ENCODE assay signal across 24 mouse cellular contexts in genomic region chr1:64172122-64172521, GRCm38 (mm10). TPM values are rescaled to one million over a fixed set of nuclear protein-coding genes. Genes with fewer than 3 reads are reported as not detected.
DNase-seq lines count a peak whose midpoint lies in the region; ATAC-seq lines count a peak whose summit lies in the region.
"Had no signal": no experiment of that assay in that cellular context is flagged by ENCODE, and none has a peak within 500 bp of the region (broad histone marks: within the 10 kb centered on the region; RNA-seq: fewer than 3 reads in every experiment).

No protein-coding gene starts in this region.

- H3K4me2 ChIP-seq in hindbrain, embryonic 12.5 days (replicated peaks) = no peak overlapping the region
- H3K4me2 ChIP-seq in midbrain, embryonic 15.5 days = no peak overlapping the region
- no peak overlapping the region for H3K4me2 ChIP-seq in midbrain, embryonic 12.5 days (replicated peaks)
- no peak overlapping the region for H3K4me2 ChIP-seq in midbrain, embryonic 13.5 days (replicated peaks)
- no peak overlapping the region for H3K4me2 ChIP-seq in midbrain, embryonic 16.5 days (ENCODE audit: low read length)
- H3K4me2 ChIP-seq: embryonic facial prominence, embryonic 13.5 days; embryonic facial prominence, embryonic 15.5 days; forebrain, embryonic 12.5 days had no signal

- peak overlapping the region; percentile 14 for H3K27ac ChIP-seq in hindbrain, embryonic 10.5 days
- H3K27ac ChIP-seq in hindbrain, embryonic 12.5 days = no peak overlapping the region
- peak overlapping the region; percentile 68 for H3K27ac ChIP-seq in midbrain, embryonic 10.5 days (replicated peaks)
- no peak overlapping the region for H3K27ac ChIP-seq in midbrain, embryonic 15.5 days
- H3K27ac ChIP-seq in midbrain, embryonic 12.5 days (replicated peaks) = 0 out of 2 replicates have a peak overlapping the region, but pooled peaks have one; percentile 10
- H3K27ac ChIP-seq in midbrain, embryonic 13.5 days = no peak overlapping the region
- H3K27ac ChIP-seq in midbrain, embryonic 16.5 days (ENCODE audit: low read length) = peak overlapping the region; percentile 17; the same call in 1 of the 2 replicates
- H3K27ac ChIP-seq: embryonic facial prominence, embryonic 13.5 days; embryonic facial prominence, embryonic 15.5 days; forebrain, embryonic 10.5 days; forebrain, embryonic 12.5 days had no signal

- H3K27me3 ChIP-seq in hindbrain, embryonic 10.5 days (ENCODE audit: insufficient read depth, poor library complexity, severe bottlenecking) = no peaks in the 10 kb centered on the region
- H3K27me3 ChIP-seq in hindbrain, embryonic 12.5 days = no peaks in the 10 kb centered on the region
- H3K27me3 ChIP-seq in midbrain, embryonic 10.5 days (ENCODE audit: low read depth, poor library complexity, severe bottlenecking) = no peaks in the 10 kb centered on the region
- H3K27me3 ChIP-seq in midbrain, embryonic 15.5 days (replicated peaks) = no peaks in the 10 kb centered on the region
- H3K27me3 ChIP-seq in midbrain, embryonic 12.5 days = no peaks in the 10 kb centered on the region
- no peaks in the 10 kb centered on the region for H3K27me3 ChIP-seq in midbrain, embryonic 13.5 days
- H3K27me3 ChIP-seq in midbrain, embryonic 16.5 days (ENCODE audit: control insufficient read depth, insufficient read depth, low read depth, low read length) = no peaks in the 10 kb centered on the region
- H3K27me3 ChIP-seq: embryonic facial prominence, embryonic 13.5 days; embryonic facial prominence, embryonic 15.5 days; forebrain, embryonic 12.5 days had no signal

- no peak for DNase-seq in hindbrain, embryonic 10.5 days (ENCODE audit: low spot score)
- no peak for DNase-seq in midbrain, embryonic 10.5 days (ENCODE audit: low spot score)
- no peak for DNase-seq in left cerebral cortex, postnatal 36 days (ENCODE audit: low spot score in 2 of 2)
- DNase-seq: adrenal gland, adult 2 months; adrenal gland, postnatal 10 days; adrenal gland, postnatal 25 days; cerebellum, adult 11 months; cerebellum, adult 18-20 months; cerebellum, adult 8-10 months; cerebellum, adult 9-11 months; cerebellum, postnatal 14 days; cerebellum, postnatal 36 days; embryo, embryonic 11 days had no signal

- no peak overlapping the region for H3K4me3 ChIP-seq in hindbrain, embryonic 10.5 days
- no peak overlapping the region for H3K4me3 ChIP-seq in hindbrain, embryonic 12.5 days
- H3K4me3 ChIP-seq in midbrain, embryonic 10.5 days = no peak overlapping the region
- no peak overlapping the region for H3K4me3 ChIP-seq in midbrain, embryonic 15.5 days
- no peak overlapping the region for H3K4me3 ChIP-seq in midbrain, embryonic 12.5 days
- H3K4me3 ChIP-seq in midbrain, embryonic 13.5 days (replicated peaks) = no peak overlapping the region
- H3K4me3 ChIP-seq in midbrain, embryonic 16.5 days (ENCODE audit: low read depth, low read length) = no peak overlapping the region
- H3K4me3 ChIP-seq: embryonic facial prominence, embryonic 13.5 days; embryonic facial prominence, embryonic 15.5 days; erythroblast, embryonic 14.5 days; forebrain, embryonic 10.5 days; forebrain, embryonic 12.5 days had no signal

- peaks cover 36% of the 10 kb centered on the region for H3K4me1 ChIP-seq in hindbrain, embryonic 10.5 days (replicated peaks)
- H3K4me1 ChIP-seq in hindbrain, embryonic 12.5 days = peaks cover 29% of the 10 kb centered on the region
- peaks cover 35% of the 10 kb centered on the region for H3K4me1 ChIP-seq in midbrain, embryonic 10.5 days
- H3K4me1 ChIP-seq in midbrain, embryonic 15.5 days = peaks cover 32% of the 10 kb centered on the region
- H3K4me1 ChIP-seq in midbrain, embryonic 12.5 days = peaks cover 24% of the 10 kb centered on the region; the same call in 1 of the 2 replicates
- peaks cover 36% of the 10 kb centered on the region for H3K4me1 ChIP-seq in midbrain, embryonic 13.5 days (replicated peaks)
- H3K4me1 ChIP-seq in midbrain, embryonic 16.5 days (ENCODE audit: control insufficient read depth, insufficient read depth, low read length) = peaks cover 28% of the 10 kb centered on the region
- H3K4me1 ChIP-seq: embryonic facial prominence, embryonic 15.5 days had no signal

- 41% methylated on average over 2 of the region's 2 CpGs for WGBS in hindbrain, embryonic 10.5 days
- WGBS in hindbrain, embryonic 12.5 days = 47% methylated on average over 2 of the region's 2 CpGs
- WGBS in midbrain, embryonic 10.5 days = 56% methylated on average over 2 of the region's 2 CpGs
- 29% methylated on average over 2 of the region's 2 CpGs for WGBS in midbrain, embryonic 15.5 days
- WGBS in midbrain, embryonic 12.5 days = 51% methylated on average over 2 of the region's 2 CpGs
- WGBS in midbrain, embryonic 13.5 days = 49% methylated on average over 2 of the region's 2 CpGs
- WGBS in midbrain, embryonic 16.5 days = 29% methylated on average over 2 of the region's 2 CpGs

- no peak overlapping the region for H3K9ac ChIP-seq in hindbrain, embryonic 12.5 days
- H3K9ac ChIP-seq in midbrain, embryonic 15.5 days = no peak overlapping the region
- H3K9ac ChIP-seq in midbrain, embryonic 12.5 days (replicated peaks) = no peak overlapping the region
- no peak overlapping the region for H3K9ac ChIP-seq in midbrain, embryonic 13.5 days (replicated peaks)
- H3K9ac ChIP-seq in midbrain, embryonic 16.5 days (ENCODE audit: low read depth, low read length) = peak overlapping the region; percentile 14; the same call in 1 of the 2 replicates
- H3K9ac ChIP-seq: embryonic facial prominence, embryonic 13.5 days; embryonic facial prominence, embryonic 15.5 days; forebrain, embryonic 12.5 days had no signal

- no peaks in the 10 kb centered on the region for H3K9me3 ChIP-seq in hindbrain, embryonic 10.5 days
- no peaks in the 10 kb centered on the region for H3K9me3 ChIP-seq in hindbrain, embryonic 12.5 days (replicated peaks)
- no peaks in the 10 kb centered on the region for H3K9me3 ChIP-seq in midbrain, embryonic 10.5 days (replicated peaks)
- H3K9me3 ChIP-seq in midbrain, embryonic 15.5 days = no peaks in the 10 kb centered on the region
- H3K9me3 ChIP-seq in midbrain, embryonic 12.5 days = no peaks in the 10 kb centered on the region
- no peaks in the 10 kb centered on the region for H3K9me3 ChIP-seq in midbrain, embryonic 13.5 days
- H3K9me3 ChIP-seq in midbrain, embryonic 16.5 days (replicated peaks; ENCODE audit: control insufficient read depth, low read length, poor library complexity, severe bottlenecking) = no peaks in the 10 kb centered on the region
- H3K9me3 ChIP-seq: embryonic facial prominence, embryonic 13.5 days; embryonic facial prominence, embryonic 15.5 days; forebrain, embryonic 10.5 days; forebrain, embryonic 12.5 days had no signal

- no peak for ATAC-seq in hindbrain, embryonic 12.5 days (ENCODE audit: low FRiP score)
- ATAC-seq in midbrain, embryonic 15.5 days (replicated peaks) = no peak
- ATAC-seq in midbrain, embryonic 12.5 days (ENCODE audit: low FRiP score, low read depth) = no peak
- ATAC-seq in midbrain, embryonic 13.5 days = no peak
- no peak for ATAC-seq in midbrain, embryonic 16.5 days
- ATAC-seq: forebrain, embryonic 14.5 days had no signal

- H3K36me3 ChIP-seq in hindbrain, embryonic 10.5 days = no peaks in the 10 kb centered on the region
- no peaks in the 10 kb centered on the region for H3K36me3 ChIP-seq in hindbrain, embryonic 12.5 days
- no peaks in the 10 kb centered on the region for H3K36me3 ChIP-seq in midbrain, embryonic 10.5 days
- H3K36me3 ChIP-seq in midbrain, embryonic 15.5 days (replicated peaks) = no peaks in the 10 kb centered on the region
- H3K36me3 ChIP-seq in midbrain, embryonic 12.5 days = no peaks in the 10 kb centered on the region
- no peaks in the 10 kb centered on the region for H3K36me3 ChIP-seq in midbrain, embryonic 13.5 days
- no peaks in the 10 kb centered on the region for H3K36me3 ChIP-seq in midbrain, embryonic 16.5 days (ENCODE audit: control insufficient read depth, insufficient read depth, low read length)
- H3K36me3 ChIP-seq: embryonic facial prominence, embryonic 13.5 days; embryonic facial prominence, embryonic 15.5 days; forebrain, embryonic 10.5 days; forebrain, embryonic 12.5 days had no signal

- intact Hi-C loops in left cerebral cortex, postnatal 36 days (cut with DNase I) = no loop called here

RNA-seq across cellular contexts. Expression of gene Klf7, which starts 50.0 kb away (rescaled TPM):
- polyA plus RNA-seq in hindbrain, embryonic 10.5 days (2016; fragmentation: Nextera tagmentation; extraction: Ambion mirVana) = 21.7 and 28.3 TPM in 2 replicates
- polyA plus RNA-seq in hindbrain, embryonic 12.5 days (2016; fragmentation: Nextera tagmentation; extraction: Ambion mirVana) = 53.2 and 53.4 TPM in 2 replicates
- polyA plus RNA-seq in midbrain, embryonic 10.5 days (2016; fragmentation: Nextera tagmentation; extraction: Ambion mirVana) = 21.2 and 27.0 TPM in 2 replicates
- polyA plus RNA-seq in midbrain, embryonic 15.5 days (2015; fragmentation: Nextera tagmentation; extraction: Ambion mirVana) = 117 and 118 TPM in 2 replicates
- polyA plus RNA-seq in midbrain, embryonic 12.5 days (2016; fragmentation: Nextera tagmentation; extraction: Ambion mirVana) = 40.8 and 41.1 TPM in 2 replicates
- polyA plus RNA-seq in midbrain, embryonic 13.5 days (2015; fragmentation: Nextera tagmentation; extraction: Ambion mirVana) = 84.5 and 92.2 TPM in 2 replicates
- 130 and 135 TPM in 2 replicates for polyA plus RNA-seq in midbrain, embryonic 16.5 days (2015; fragmentation: Nextera tagmentation; extraction: Ambion mirVana)
- total RNA-seq in left cerebral cortex, postnatal 36 days (2021) = 10 to 100 TPM; 39.8 to 45.0 TPM

Comparison
In these comparisons a context has a peak if more than half of its experiments do, and no peak if none do; other contexts are left out.
1. H3K27ac ChIP-seq: peak in hindbrain, embryonic 10.5 days (single experiment), midbrain, embryonic 10.5 days (single experiment), midbrain, embryonic 12.5 days (single experiment) and midbrain, embryonic 16.5 days (single experiment); none in hindbrain, embryonic 12.5 days (single experiment), midbrain, embryonic 15.5 days (single experiment) and midbrain, embryonic 13.5 days (single experiment).